Mouse (Mus musculus) limb, embryonic 10.5 days (tissue): Measurements from ENCODE around the gene Togaram2. TPM values are rescaled to one million over a fixed set of nuclear protein-coding genes. Genes with fewer than 3 reads are reported as not detected.

Experiments
- DNase-seq: peaks from one replicate; pipeline ENCODE4 v3.0.0-alpha.2; 2017; ENCODE audit warnings: low spot score
- H3K27ac ChIP-seq: fragments of 300-500 bp; sonication (generic); 2 replicates; pipeline ENCODE4 v1.5.1; 2016; ENCODE audit warnings: mild to moderate bottlenecking
- H3K27me3 ChIP-seq: fragments of 300-500 bp; sonication (generic); 2 replicates; pipeline ENCODE4 v1.6.1; 2016; ENCODE audit warnings: low read depth, mild to moderate bottlenecking; ENCODE audit not compliant: poor library complexity, severe bottlenecking
- H3K36me3 ChIP-seq: fragments of 300-500 bp; sonication (generic); 2 replicates; pipeline ENCODE4 v1.6.1; 2016; ENCODE audit warnings: mild to moderate bottlenecking, moderate library complexity
- H3K4me1 ChIP-seq: fragments of 300-500 bp; sonication (generic); 2 replicates; pipeline ENCODE4 v1.6.1; 2016
- H3K4me3 ChIP-seq: fragments of 300-500 bp; sonication (generic); 2 replicates; pipeline ENCODE4 v1.5.1; 2016; ENCODE audit warnings: mild to moderate bottlenecking, moderate library complexity
- H3K9me3 ChIP-seq: fragments of 300-500 bp; sonication (generic); replicated peaks from 2 replicates; pipeline ENCODE4 v1.6.1; 2016; ENCODE audit warnings: mild to moderate bottlenecking
- WGBS: fragments of 180-500 bp; shearing (Covaris S2); methylation state at CpG from one replicate; pipeline ENCODE4 v1.1.7; 2016; 5-methylcytosine and 5-hydroxymethylcytosine counted together
- polyA plus RNA-seq: library from polyadenylated mRNA; unstranded; fragments of >200 nt; fragmentation: Nextera tagmentation; extraction: Ambion mirVana; gene quantifications from 2 replicates; pipeline ENCODE4 v1.2.1, GENCODE M21; 2016

Togaram2 gene
- polyA plus RNA-seq, 1 experiment from 2014 or later = not detected

GRCm38 (mm10) chr17:71712279-71712678 lies 39.2 kb downstream of the Togaram2 start:
- H3K27ac ChIP-seq = no peak overlapping the region
- H3K9me3 ChIP-seq = no peaks in the 10 kb centered on the region
- H3K36me3 ChIP-seq = no peaks in the 10 kb centered on the region
- WGBS = 92% methylated on average over 6 of the region's 6 CpGs
- peaks cover 4% of the 10 kb centered on the region for H3K4me1 ChIP-seq
- H3K4me3 ChIP-seq = no peak overlapping the region
- DNase-seq = no peak
- H3K27me3 ChIP-seq = no peaks in the 10 kb centered on the region

GRCm38 (mm10) chr17:71715034-71715433 lies 42.0 kb downstream of the Togaram2 start:
- no peak overlapping the region for H3K4me3 ChIP-seq
- peaks cover 4% of the 10 kb centered on the region; the same call in 1 of the 2 replicates for H3K4me1 ChIP-seq
- no peaks in the 10 kb centered on the region for H3K36me3 ChIP-seq
- WGBS = 81% methylated on average over 3 of the region's 3 CpGs
- H3K9me3 ChIP-seq = no peaks in the 10 kb centered on the region
- no peak for DNase-seq
- no peaks in the 10 kb centered on the region for H3K27me3 ChIP-seq
- no peak overlapping the region for H3K27ac ChIP-seq

- Histone ChIP-seq H3K9me3 (no peaks in the 10 kb centered on the region), H3K36me3 (no peaks in the 10 kb centered on the region), H3K27ac (no peak overlapping the region), H3K27me3 (no peaks in the 10 kb centered on the region), H3K4me3 (no peak overlapping the region), H3K4me1 (peaks cover 7% of the 10 kb centered on the region; the same call in 1 of the 2 replicates)
- DNase-seq = no peak
- WGBS = 91% methylated on average over 8 of the region's 8 CpGs
Observed at GRCm38 (mm10) chr17:71717881-71718625, 45.0 kb downstream of the Togaram2 start.

GRCm38 (mm10) chr17:71720434-71720833 lies 47.4 kb downstream of the Togaram2 start:
- peaks cover 3% of the 10 kb centered on the region; the same call in 1 of the 2 replicates for H3K4me1 ChIP-seq
- H3K27ac ChIP-seq = no peak overlapping the region
- DNase-seq = no peak
- H3K27me3 ChIP-seq = no peaks in the 10 kb centered on the region
- no peak overlapping the region for H3K4me3 ChIP-seq
- H3K36me3 ChIP-seq = no peaks in the 10 kb centered on the region
- no peaks in the 10 kb centered on the region for H3K9me3 ChIP-seq

- no peak overlapping the region for H3K27ac ChIP-seq
Observed at GRCm38 (mm10) chr17:71721019-71721418, 48.0 kb downstream of the Togaram2 start.

GRCm38 (mm10) chr17:71730655-71731054 lies 57.6 kb downstream of the Togaram2 start:
- DNase-seq = no peak
- WGBS = 77% methylated on average over 2 of the region's 2 CpGs

More at GRCm38 (mm10) chr17:71721019-71721418, 48.0 kb downstream of the Togaram2 start:
- Histone ChIP-seq H3K27me3 (no peaks in the 10 kb centered on the region), H3K4me3 (no peak overlapping the region), H3K9me3 (no peaks in the 10 kb centered on the region), H3K4me1 (peaks cover 3% of the 10 kb centered on the region; the same call in 1 of the 2 replicates), H3K36me3 (no peaks in the 10 kb centered on the region)
- 76% methylated on average over 3 of the region's 3 CpGs for WGBS
- no peak for DNase-seq

GRCm38 (mm10) chr17:71736442-71736841 lies 63.4 kb downstream of the Togaram2 start:
- no peak overlapping the region for H3K27ac ChIP-seq
- no peaks in the 10 kb centered on the region for H3K27me3 ChIP-seq
- no peak for DNase-seq
- 76% methylated on average over 3 of the region's 3 CpGs for WGBS
- no peak overlapping the region for H3K4me3 ChIP-seq
- peaks cover 8% of the 10 kb centered on the region for H3K4me1 ChIP-seq
- no peaks in the 10 kb centered on the region for H3K36me3 ChIP-seq
- H3K9me3 ChIP-seq = no peaks in the 10 kb centered on the region

More at GRCm38 (mm10) chr17:71730655-71731054, 57.6 kb downstream of the Togaram2 start:
- Histone ChIP-seq H3K27me3 (no peaks in the 10 kb centered on the region), H3K4me1 (peaks cover 3% of the 10 kb centered on the region; the same call in 1 of the 2 replicates), H3K9me3 (no peaks in the 10 kb centered on the region), H3K4me3 (no peak overlapping the region), H3K36me3 (no peaks in the 10 kb centered on the region), H3K27ac (no peak overlapping the region)

GRCm38 (mm10) chr17:71742156-71742555 lies 69.1 kb downstream of the Togaram2 start:
- no peaks in the 10 kb centered on the region for H3K9me3 ChIP-seq
- no peak for DNase-seq
- no peaks in the 10 kb centered on the region for H3K27me3 ChIP-seq
- H3K4me3 ChIP-seq = no peak overlapping the region
- no peak overlapping the region for H3K27ac ChIP-seq
- WGBS = 87% methylated on average over 3 of the region's 3 CpGs
- H3K4me1 ChIP-seq = 0 out of 2 replicates have a peak, but pooled peaks cover 4% of the 10 kb centered on the region
- H3K36me3 ChIP-seq = no peaks in the 10 kb centered on the region

DNA sequence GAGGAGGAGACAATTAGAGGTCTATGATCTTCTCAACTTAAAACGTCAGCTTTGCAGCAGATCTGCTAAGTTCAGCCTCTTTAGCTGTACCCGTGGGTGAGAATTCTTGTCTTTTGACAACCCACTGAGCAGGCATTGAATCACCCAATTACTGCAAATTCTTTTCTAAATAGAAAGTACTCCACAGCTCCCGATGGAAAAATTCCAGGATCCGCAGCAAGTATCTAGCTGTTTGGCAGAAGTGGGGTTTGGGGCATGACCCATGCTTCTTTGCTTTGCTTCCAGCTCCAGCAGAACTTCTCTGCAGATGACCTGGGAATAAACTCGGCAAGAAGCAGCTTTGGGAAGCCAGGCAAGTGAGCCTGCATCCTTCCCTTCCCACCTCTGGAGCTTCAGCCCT lies 69.9 kb downstream of the Togaram2 start:
- no peak overlapping the region for H3K27ac ChIP-seq
- H3K9me3 ChIP-seq = no peaks in the 10 kb centered on the region
- 58% methylated on average over 5 of the region's 5 CpGs for WGBS
- H3K4me3 ChIP-seq = no peak overlapping the region
- no peak for DNase-seq
- no peaks in the 10 kb centered on the region for H3K36me3 ChIP-seq
- H3K27me3 ChIP-seq = no peaks in the 10 kb centered on the region
- H3K4me1 ChIP-seq = 0 out of 2 replicates have a peak, but pooled peaks cover 4% of the 10 kb centered on the region

GRCm38 (mm10) chr17:71746114-71746513 lies 73.1 kb downstream of the Togaram2 start:
- WGBS = 84% methylated on average over 9 of the region's 9 CpGs
- no peaks in the 10 kb centered on the region for H3K9me3 ChIP-seq
- H3K27me3 ChIP-seq = no peaks in the 10 kb centered on the region
- 0 out of 2 replicates have a peak, but pooled peaks cover 4% of the 10 kb centered on the region for H3K4me1 ChIP-seq
- no peaks in the 10 kb centered on the region for H3K36me3 ChIP-seq
- no peak for DNase-seq
- H3K4me3 ChIP-seq = no peak overlapping the region
- no peak overlapping the region for H3K27ac ChIP-seq

GRCm38 (mm10) chr17:71747561-71747960 lies 74.5 kb downstream of the Togaram2 start:
- Histone ChIP-seq H3K36me3 (no peaks in the 10 kb centered on the region), H3K9me3 (no peaks in the 10 kb centered on the region), H3K4me1 (0 out of 2 replicates have a peak, but pooled peaks cover 4% of the 10 kb centered on the region), H3K4me3 (no peak overlapping the region), H3K27ac (no peak overlapping the region), H3K27me3 (no peaks in the 10 kb centered on the region)
- no peak for DNase-seq
- WGBS = 89% methylated on average over 8 of the region's 8 CpGs

- H3K4me3 ChIP-seq = no peak overlapping the region
- no peaks in the 10 kb centered on the region for H3K4me1 ChIP-seq
- no peaks in the 10 kb centered on the region for H3K9me3 ChIP-seq
- 86% methylated on average over 9 of the region's 9 CpGs for WGBS
- DNase-seq = no peak
- no peak overlapping the region for H3K27ac ChIP-seq
- no peaks in the 10 kb centered on the region for H3K27me3 ChIP-seq
- no peaks in the 10 kb centered on the region for H3K36me3 ChIP-seq
Observed at GRCm38 (mm10) chr17:71749616-71750168, 76.6 kb downstream of the Togaram2 start.

GRCm38 (mm10) chr17:71752831-71753230 lies 79.8 kb downstream of the Togaram2 start, which contains the start of gene Pcare:
Gene Pcare, minus strand, starts transcription at chr17:71752894.
- H3K4me3 ChIP-seq = no peak within 1 kb of the TSS
- H3K9me3 ChIP-seq = no peaks in the 10 kb centered on the region
- DNase-seq = no peak
- no peaks in the 10 kb centered on the region for H3K36me3 ChIP-seq
- H3K27me3 ChIP-seq = no peaks in the 10 kb centered on the region
- 66% methylated on average over 10 of the region's 10 CpGs for WGBS
- no peak within 1 kb of the TSS for H3K27ac ChIP-seq
- no peaks in the 10 kb centered on the region for H3K4me1 ChIP-seq
